Mouse (Mus musculus) adrenal gland, postnatal 14 days (tissue): ENCODE results near the gene Kremen1. TPM values are rescaled to one million over a fixed set of nuclear protein-coding genes. Genes with fewer than 3 reads are reported as not detected.

Experiments
- DNase-seq: peaks from one replicate; pipeline ENCODE4 v3.0.0; 2021; ENCODE audit warnings: mixed read lengths
- total RNA-seq: library from RNA; stranded (reverse); gene quantifications from 2 replicates; pipeline ENCODE4 v1.2.3, GENCODE M21; 2021

The Kremen1 gene
- total RNA-seq, 1 experiment from 2014 or later: 17.2 TPM

DNA sequence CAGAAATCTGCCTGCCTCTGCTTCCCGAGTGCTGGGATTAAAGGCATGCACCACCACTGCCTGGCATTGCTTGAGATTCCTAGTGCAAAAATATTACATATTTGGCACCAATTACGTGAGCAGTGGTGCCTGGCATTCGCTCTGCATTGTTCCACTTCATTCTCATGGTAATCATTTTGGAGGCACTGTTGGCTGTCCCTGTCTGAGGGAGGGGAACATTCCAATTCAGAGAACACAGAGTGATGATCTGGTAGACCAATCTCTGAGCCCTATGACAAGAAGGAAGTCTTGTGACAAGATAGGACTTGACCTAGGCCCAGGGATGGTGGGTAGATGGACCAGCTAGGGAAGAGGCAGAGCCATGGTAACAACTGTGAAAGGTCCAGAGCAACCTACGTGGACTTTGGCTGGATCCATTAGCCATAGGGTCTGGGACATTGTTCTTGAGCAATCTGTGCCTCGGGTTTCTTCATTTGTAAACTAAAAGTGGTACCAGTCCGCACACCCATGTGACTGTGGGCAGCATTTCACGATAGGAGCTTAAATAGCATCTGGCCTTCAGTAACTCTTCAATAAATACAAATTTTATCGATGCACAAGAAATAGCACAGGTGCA is 8.6 kb upstream of the Kremen1 start:
- no peak for DNase-seq

DNA sequence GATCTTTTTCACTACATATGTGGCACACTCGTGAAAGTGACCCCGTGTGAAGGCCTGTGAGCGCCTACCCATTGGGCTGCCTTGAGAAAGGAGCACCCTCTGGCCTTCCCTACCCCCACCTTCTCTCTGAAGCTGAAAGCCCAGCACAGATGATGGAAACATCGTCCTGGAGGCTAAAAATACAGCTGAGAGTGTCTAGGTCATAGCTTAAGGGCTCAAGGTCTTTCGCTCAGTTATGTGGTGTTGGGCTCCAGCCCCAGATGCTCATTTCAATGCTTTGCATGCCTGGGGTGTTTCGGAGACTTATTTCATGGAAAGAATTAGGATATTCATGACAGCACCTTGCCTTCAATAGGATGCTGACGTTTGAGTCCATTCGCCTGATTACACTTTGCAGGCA is 4.4 kb upstream of the Kremen1 start:
- DNase-seq: no peak

DNA sequence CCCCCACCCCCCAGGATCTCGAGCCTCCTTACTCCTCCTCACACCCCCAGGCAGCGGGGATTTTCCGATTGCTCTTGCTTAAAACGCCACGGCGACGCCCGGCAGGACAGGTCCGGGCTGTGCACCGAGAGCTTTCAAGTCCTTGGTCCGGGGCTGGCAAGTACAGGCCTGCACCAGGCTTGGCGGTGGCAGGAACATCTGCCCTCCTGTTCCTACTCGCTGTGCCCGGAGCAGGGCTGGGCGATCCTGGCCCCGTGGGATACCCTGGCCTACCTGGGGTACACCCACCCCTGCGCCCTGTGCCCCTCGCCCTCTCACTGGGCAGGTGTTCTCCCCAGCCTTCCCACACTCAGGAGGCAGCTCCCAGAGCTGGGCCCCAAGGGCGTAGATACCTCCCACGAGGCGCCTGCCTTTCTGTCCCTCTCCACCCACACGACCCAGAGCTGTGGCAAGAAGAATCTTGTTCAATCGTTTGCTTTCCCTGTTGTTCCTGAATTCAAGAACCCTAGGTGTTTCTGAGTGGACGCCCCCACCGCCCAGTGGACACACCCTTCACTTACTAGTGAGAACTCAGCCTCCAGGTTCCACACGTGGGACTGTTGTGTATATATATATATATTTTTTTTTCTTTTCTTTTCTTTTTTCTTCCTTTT is 1.8 kb upstream of the Kremen1 start:
- DNase-seq: no peak

DNA sequence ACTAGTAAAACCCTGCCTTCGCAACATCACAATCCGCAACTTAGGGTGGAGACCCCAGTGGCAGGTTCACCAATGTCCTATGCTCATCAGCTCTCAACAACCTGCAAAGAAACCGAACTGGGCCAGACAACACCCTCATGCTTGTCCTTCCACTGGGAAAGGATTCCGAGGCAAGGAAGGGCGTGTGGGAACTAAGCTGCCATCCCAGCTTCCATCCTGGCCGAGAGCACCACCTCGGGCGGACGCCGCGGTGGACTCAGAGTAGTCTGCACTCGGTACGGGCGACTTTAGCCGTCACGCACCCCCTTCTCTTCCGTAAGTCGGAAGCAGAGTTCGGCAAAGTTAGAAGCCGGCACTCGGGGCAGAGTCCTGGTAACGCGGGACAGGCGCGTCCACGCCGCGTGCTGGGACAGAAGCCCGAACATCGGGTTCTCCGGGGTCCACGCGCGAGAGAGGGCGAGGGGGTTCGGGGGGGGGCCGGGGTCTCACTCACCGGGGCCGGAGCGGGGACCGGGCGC is 357 bp downstream of the Kremen1 start:
- peak; percentile 75 for DNase-seq

DNA sequence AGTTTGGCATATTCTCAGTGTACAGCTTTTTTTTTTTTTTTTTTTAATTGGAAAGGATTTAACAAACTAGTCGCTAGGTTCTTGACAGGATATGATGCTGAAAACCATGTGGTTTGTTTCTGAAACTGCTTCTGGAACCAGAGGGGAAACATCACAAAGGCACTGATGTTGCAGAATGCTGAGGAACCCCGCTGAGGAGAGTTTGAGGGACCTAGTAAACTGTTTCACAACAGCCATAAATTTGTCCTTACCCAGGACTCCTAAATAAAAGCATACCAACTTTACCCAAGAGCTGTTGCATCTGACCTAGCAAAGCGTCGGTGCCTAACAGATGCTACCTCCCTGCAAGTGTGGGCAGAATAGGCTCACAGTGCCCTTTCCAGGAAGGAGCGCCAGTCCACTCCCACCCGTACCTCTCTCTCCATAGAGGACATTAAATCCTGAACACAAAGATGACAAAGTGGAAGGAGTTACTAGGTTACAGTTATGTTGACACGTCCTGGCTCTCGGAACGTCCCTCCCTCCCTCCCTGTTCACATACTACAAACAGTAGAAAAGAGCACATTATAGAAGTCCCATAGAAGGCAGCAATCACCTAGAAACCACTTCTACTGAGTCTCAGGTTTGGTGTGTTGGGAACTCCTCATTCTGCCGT is 1.3 kb downstream of the Kremen1 start:
- no peak for DNase-seq

DNA sequence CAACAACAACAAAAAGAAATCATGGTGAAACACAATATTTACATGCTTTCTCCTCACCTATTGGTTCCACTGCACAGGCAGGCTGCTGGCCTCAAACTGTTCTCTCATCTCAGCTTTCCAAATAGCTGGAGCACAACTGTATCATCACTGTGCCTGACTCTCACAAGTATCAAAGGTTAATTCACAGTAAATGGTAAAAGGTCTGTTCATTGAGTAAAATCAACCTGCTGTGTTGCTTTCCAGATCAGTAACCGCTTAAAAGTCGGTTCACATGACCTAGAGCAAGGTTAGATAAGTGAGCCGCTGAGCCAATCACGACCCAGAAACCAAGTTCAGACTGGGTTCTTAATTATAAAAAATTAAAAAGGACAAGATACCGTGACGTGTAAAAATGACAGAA is 3.3 kb downstream of the Kremen1 start:
- DNase-seq: no peak

DNA sequence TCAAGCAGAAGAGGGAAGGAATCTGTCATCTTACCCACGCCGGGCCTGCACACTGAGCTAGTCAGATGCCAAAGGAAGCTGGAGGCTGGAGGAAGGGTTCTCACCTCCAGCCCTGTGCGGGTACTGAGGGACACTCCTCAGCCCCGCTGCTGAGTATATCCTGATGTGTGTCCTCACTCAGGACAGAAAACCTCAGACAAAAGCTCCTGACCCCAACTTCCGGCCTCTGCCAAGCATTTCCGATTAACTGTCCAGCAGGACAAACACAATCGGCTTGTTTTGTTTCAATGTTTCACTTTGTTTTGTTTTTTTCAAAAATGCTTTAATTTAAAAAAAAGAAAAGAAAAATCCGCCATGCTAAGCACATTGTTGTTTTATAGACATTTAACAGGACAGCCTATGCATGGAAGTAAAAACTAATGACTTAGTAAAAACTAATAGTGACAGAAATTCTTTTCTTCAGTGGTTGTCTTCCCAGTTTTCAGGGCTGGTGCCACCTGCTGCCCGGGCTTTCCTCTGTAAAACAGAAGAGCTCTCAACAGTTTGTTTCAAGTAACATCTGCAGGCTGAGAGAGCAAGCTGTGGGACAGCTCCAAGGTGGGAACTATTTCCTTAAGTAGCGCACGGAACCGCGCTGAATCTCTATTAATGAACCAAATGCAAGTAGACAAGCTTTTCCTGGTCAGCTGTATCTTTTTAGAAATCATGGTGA is 4.1 kb downstream of the Kremen1 start:
- DNase-seq: no peak

DNA sequence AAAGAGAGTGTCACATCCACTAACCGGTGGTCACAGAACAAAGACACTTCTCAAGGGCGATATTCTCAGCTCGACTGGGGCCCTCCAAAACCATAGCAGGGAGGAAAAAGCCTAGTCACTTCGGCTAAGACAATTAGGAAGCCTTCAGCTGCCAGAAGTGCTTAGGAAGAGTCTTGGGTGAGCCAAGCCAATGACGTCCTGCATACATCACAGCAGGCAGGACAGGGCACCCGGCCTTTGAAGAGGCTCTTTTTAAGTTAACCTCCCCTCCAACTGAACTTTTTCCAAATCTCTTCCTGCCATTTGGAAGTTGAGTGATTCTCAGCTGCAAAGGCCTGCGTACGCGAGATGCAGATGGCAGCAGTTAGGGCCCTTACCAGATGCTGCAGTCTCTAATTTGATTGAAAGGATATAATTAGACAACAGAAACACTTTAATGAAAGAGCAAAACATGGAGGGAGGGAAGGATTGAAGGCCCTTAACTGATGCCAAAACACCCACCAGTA is 5.8 kb downstream of the Kremen1 start:
- DNase-seq: no peak

DNA sequence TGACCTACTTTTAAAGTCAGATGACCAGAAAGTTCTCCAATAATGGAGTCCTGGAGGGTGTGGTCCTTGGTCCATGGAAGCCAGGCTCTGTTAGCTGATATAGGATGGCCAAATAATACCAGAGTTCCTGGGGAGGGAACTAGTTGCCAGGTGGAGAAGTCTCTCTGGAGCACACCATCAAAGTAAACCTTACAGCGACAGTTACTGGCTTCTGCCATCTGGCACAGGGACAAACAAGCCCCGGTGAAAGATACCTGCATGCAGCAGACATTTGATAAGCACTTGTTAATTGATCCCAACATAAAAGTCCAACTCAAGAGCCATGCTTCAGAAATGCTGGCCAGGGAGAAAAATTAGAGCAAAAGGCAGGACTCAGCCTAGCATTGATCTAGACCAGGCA is 7.3 kb downstream of the Kremen1 start:
- DNase-seq: no peak

DNA sequence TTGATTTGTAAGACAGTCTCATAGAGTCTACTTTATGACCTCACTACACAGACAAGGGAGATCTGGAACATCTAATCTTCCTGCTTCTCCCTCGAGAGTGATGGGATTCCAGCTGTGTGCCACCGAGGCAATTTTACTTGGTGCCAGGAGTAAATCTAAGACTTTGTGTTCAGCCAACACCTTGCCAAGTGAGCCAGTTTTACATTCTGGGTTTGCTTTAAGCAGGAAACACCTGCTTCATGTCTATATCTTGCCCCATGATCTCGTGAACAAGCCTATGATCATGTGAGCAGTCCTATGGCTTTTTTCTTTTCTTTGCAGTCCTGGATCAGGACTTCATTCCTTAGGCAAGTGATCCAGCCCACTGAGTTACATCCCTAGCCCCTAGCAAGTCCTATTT is 7.8 kb downstream of the Kremen1 start:
- DNase-seq: no peak

DNA sequence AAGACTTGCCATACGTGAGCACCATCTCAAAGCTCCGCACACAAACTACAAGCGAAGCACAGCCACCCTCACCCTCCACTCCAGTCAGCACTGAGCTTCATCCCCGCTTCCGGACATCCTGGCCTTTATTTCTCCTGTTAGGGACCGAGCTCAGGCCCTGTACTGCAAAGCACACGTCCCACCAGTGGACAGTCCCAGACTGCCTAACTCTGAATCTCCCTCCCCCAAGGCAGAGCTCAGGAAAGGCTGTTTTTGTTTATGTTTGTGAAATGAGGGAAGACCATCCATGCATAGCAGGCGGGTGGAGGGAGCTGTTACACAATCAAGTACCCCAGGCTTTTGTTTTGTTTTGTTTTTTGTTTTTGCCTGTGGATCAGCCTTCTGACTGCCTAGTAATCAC is 8.6 kb downstream of the Kremen1 start:
- DNase-seq: no peak

DNA sequence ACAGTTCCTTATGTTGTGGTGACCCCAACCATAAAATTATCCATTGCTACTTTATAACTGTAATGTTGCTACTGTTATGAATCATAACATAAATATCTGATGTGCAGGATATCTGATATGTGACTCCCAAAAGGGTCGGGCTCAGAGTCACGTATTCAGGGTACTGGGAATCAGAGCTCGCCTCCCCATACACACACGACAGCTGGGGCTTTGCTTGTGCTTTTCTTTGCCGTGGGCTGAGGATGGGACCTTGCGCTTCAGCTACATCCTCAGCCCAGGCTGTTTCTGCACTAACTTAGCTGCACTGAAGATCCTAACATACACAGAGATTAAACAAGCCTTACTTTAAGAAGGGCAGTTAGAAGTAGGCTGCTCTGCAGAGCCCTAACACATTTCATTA is 10.2 kb downstream of the Kremen1 start:
- no peak for DNase-seq

DNA sequence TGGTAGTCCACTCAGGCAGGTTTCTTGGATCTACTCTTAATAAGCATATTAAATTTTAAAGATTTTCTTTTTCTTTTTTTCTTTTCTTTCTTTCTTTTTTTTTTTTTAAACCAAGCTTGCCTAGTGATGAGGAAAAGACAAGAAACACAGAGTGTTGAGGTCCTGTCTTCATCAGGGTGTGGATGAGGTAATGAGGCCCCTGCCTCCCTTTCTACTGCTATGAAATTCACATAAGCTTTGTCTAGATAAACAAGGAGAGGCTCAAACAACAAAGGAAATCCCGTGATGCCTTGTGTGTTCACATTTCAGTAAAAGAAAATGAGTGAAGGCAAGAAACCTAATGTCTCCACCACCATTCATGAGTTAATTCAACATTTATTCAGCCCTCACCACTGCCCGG is 13.2 kb downstream of the Kremen1 start:
- DNase-seq: no peak

DNA sequence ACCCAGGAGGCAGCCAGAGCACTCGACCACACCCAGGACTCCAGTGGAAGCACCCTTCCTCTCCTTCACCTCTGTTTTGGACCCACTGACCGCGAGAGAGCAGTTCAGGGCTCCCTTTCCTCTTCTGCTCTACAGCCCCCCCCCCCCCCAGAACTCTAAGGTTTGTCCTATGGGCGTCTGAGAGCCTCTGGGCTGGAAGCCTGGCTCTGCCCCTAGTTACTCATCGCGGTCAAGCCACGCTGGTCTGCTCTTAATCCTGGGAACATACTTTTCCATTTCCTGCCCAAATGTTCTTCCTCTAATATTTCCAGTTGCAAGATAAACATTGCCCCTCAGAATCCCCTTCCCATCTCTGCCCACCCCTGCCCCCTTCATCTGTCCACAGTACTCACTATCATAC is 15.9 kb downstream of the Kremen1 start:
- no peak for DNase-seq

DNA sequence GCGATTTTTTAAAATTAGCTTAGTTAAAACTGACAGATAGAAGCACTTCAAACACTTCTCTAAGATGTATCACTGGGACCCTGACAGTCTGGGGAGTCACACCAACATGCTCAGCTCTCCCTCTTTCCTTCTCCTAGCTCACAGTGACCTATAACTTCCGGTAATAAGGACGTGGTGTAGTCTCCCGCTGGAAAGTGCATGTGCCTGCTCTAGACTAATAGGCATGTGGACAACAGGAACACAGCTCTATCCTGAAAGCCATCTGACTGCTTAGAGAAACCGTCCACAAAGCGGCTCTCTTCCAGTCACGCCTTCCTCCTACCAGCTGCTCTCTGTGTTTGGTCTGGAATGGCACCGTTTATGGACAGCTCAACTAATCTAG is 16.6 kb downstream of the Kremen1 start:
- peak; percentile 16 for DNase-seq

DNA sequence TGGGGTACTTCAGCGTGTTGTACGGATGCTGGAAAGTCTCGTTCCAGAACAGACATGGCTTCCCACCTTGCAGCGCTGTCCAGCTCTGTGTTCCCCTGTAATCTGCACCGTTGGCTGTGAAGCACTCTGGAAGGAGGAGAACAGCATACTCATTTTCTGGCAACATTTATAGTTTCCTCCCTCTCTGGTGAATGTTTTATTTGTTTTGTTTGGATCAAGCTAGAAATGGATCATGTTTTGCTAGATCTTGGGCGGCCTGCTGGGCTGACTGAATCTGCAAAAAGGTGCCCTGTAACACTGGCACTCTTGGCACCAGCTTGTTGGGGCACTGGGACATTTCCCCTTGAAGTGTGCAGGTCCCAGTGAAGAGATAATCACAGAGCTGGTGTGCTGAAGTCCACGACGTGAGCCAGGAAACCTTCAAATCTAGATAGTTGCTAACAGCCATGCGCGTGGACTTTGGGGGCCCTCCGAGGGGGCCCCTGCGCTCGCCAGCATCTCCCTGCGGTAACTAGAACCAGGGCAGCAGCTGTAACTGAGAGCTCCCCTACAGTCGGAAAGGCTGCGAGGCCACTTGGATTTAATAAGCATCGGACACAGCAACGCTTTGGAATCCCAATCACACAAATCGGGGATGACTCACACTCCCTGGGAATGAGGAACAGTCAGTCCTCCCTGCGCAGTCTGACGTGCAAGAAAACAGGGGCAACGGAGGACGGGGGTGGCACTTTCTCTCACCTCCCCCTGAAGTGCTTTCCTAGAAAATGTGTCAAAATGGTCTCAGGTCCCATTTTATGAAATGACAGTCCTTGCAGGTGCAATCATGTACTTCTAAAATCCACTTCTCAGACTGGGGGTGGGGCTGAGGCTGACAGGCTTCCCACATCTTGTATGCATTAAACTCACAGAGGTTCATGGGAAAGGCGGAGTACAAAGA is 17.3 kb downstream of the Kremen1 start:
- DNase-seq: peak; percentile 52

DNA sequence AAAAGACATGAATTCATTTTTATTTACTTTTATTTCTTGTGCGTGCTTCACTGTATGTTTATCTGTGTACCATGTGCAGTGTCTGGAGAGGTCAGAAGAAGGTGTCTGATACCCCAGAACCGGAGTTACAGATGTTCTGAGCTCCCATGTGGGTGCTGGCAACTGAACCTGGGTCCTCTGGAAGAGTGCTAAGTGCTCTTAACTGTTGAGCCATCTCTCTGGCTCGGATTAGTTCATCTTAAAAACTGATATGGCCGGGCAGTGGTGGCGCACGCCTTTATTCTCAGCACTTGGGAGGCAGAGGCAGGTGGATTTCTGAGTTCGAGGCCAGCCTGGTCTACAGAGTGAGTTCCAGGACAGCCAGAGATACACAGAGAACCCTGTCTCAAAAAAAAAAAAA is 18.1 kb downstream of the Kremen1 start:
- DNase-seq: no peak

DNA sequence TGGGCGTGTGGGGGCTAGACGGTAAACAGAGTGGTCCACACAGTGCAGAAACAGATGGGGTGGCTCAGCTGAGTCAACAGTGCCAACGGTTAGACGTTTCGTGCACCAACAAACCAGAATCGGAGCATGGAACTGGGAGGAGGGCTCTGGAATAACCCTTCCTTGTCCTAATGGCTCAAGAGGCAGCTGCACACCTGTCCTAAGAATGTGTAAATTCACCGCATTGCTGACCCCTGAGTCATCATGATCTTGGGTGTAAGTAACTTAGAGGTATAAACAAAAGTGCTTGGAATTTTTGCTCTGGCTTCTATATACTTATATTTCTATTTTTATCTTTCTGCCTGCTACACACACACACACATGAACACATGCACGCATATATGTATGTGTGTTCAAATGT is 19.2 kb downstream of the Kremen1 start:
- no peak for DNase-seq

DNA sequence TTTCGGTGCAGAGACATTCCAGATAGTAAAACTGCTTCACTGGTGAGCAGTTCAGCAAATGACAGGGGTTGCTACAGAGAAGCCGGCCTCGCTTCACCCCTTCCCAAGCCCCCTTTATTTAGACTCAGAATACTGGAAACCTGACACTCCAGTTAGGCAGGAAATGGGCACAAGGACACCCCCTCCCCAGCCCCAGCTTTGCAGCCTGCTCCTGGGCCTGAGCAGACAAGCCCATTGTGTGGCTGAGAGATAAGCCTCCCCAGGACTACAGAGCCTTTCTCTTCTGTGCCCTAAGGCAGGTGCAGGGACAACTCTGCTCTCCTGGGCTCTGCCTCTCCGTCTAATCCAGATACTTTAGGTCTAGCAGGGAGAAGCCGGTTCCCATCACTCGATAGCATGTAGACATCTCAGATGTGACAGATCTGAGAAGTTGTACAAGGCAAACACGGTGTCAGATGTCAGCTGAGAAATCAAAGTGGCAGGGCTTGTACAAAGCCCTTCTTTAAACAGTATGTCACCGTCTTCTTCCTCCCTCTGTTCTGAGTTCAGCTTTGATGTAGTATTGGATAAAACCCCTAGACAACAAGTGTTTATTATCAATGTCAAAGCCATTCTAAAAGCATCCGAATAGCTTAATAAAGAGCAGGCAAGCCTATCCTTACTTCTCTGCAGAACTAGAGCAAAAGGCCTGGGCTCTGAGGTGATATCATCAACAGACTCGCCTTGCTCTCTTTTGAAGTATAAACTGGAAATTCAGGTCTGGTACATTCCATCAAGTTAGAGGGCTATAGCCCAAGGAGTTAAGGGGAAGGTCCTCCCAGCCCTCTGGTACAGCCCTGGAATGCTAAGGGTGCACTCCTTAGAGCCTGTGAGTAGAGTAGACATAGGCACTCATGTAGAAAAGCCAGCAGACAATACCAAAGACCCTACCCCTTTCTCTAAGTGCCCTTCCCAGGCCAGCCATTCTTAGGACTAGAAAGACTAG is 21.4 kb downstream of the Kremen1 start:
- no peak for DNase-seq

DNA sequence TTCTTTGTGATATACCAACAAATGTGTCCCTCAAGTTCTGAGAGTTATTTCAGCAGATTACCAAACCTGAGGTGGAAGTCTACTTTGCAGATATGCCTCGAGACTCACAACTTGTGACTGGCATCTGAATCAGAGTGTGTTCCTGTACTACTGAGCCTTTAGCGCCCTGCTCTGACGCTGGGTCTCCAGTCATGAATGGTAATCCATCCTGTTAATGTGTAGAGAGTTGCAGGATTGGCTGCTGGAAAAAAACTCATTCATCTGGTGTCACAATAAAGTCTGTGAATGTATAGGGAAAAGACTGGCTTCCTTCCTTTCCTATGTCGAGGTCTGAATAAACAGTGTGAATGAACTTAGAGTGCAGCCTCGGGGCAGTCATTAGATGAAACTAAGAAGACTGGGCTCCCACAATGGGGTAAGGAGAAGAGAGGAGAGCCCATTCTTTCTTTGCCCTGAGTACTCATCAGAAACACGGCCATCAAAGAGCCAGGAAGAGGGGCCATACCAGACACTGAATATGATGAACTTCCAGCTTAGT is 41.4 kb downstream of the Kremen1 start:
- DNase-seq: no peak
